Mouse (Mus musculus) embryonic facial prominence, embryonic 10.5 days (tissue): ENCODE measurements around the gene Ceacam12. TPM values are rescaled to one million over a fixed set of nuclear protein-coding genes. Genes with fewer than 3 reads are reported as not detected.
"Not testable (repeated sequence)": the region's sequence is repeated elsewhere in the genome, so short reads cannot be mapped to it uniquely, and the experiment has no call there.

Source experiments
- DNase-seq: peaks from one replicate; pipeline ENCODE4 v3.0.0-alpha.2; 2017; ENCODE audit warnings: low spot score
- H3K27ac ChIP-seq: fragments of 300-500 bp; sonication (generic); replicated peaks from 2 replicates; pipeline ENCODE4 v1.5.1; 2016; ENCODE audit warnings: mild to moderate bottlenecking
- H3K27me3 ChIP-seq: fragments of 300-500 bp; sonication (generic); replicated peaks from 2 replicates; pipeline ENCODE4 v1.6.1; 2016; ENCODE audit warnings: low read depth, mild to moderate bottlenecking; ENCODE audit not compliant: poor library complexity, severe bottlenecking
- H3K36me3 ChIP-seq: fragments of 300-500 bp; sonication (generic); replicated peaks from 2 replicates; pipeline ENCODE4 v1.6.1; 2016; ENCODE audit warnings: mild to moderate bottlenecking, moderate library complexity
- H3K4me1 ChIP-seq: fragments of 300-500 bp; sonication (generic); 2 replicates; pipeline ENCODE4 v1.6.1; 2016
- H3K4me3 ChIP-seq: fragments of 300-500 bp; sonication (generic); 2 replicates; pipeline ENCODE4 v1.5.1; 2016; ENCODE audit warnings: mild to moderate bottlenecking, moderate library complexity
- H3K9me3 ChIP-seq: fragments of 300-500 bp; sonication (generic); 2 replicates; pipeline ENCODE4 v1.6.1; 2016; ENCODE audit warnings: mild to moderate bottlenecking
- WGBS: fragments of 180-500 bp; shearing (Covaris S2); methylation state at CpG from one replicate; pipeline ENCODE4 v1.1.7; 2016; 5-methylcytosine and 5-hydroxymethylcytosine counted together
- microRNA-seq: library from miRNA; unstranded; fragments of <30 nt; microRNA quantifications from one replicate; pipeline ENCODE4, GENCODE M21; 2017
- polyA plus RNA-seq: library from polyadenylated mRNA; unstranded; fragments of >200 nt; fragmentation: Nextera tagmentation; extraction: Ambion mirVana; gene quantifications from 2 replicates; pipeline ENCODE4 v1.2.1, GENCODE M21; 2016

Gene Ceacam12
- polyA plus RNA-seq = not detected in 2 replicates

- Histone ChIP-seq H3K27ac (no peak within 1 kb of the TSS), H3K4me1 (no peaks in the 10 kb centered on the region), H3K36me3 (no peaks in the 10 kb centered on the region), H3K4me3 (no peak within 1 kb of the TSS), H3K9me3 (peaks cover 82% of the 10 kb centered on the region), H3K27me3 (no peaks in the 10 kb centered on the region)
- no peak for DNase-seq
- WGBS = 76% methylated on average over 1 of the region's 1 CpGs
Observed at GRCm38 (mm10) chr7:18065629-18066028, at the start of gene Ceacam12. Gene Ceacam12 (plus strand): TSS chr7:18065929.

- H3K27me3 ChIP-seq, DNase-seq, H3K4me3 ChIP-seq, H3K36me3 ChIP-seq, H3K27ac ChIP-seq, H3K4me1 ChIP-seq: not testable (repeated sequence)
- peaks cover 72% of the 10 kb centered on the region for H3K9me3 ChIP-seq
- 78% methylated on average over 1 of the region's 1 CpGs for WGBS
Observed at GRCm38 (mm10) chr7:18073821-18074220, 8.1 kb downstream of the Ceacam12 start.

GRCm38 (mm10) chr7:18100785-18101184, 35.1 kb downstream of the Ceacam12 start:
- Histone ChIP-seq H3K4me3 (no peak overlapping the region), H3K36me3 (no peaks in the 10 kb centered on the region), H3K4me1 (no peaks in the 10 kb centered on the region), H3K9me3 (peaks cover 65% of the 10 kb centered on the region), H3K27ac (no peak overlapping the region), H3K27me3 (no peaks in the 10 kb centered on the region)
- WGBS = 50% methylated on average over 2 of the region's 2 CpGs
- no peak for DNase-seq

Small RNA genes lying within 50 kb of the gene (microRNA-seq; reads per million reads assigned to microRNA genes)
- not detected for gene Gm22414

Other genes with a start within 250 kb of the Ceacam12 start
- not detected in 2 replicates for gene Gm5155, start 194.2 kb upstream of the Ceacam12 start, polyA plus RNA-seq
- gene Ceacam11, start 93.8 kb upstream of the Ceacam12 start, polyA plus RNA-seq = not detected in 2 replicates
- gene Ceacam13, start 56.0 kb upstream of the Ceacam12 start, polyA plus RNA-seq = not detected in 2 replicates
- not detected in 2 replicates for gene Igfl3, start 110.6 kb downstream of the Ceacam12 start, polyA plus RNA-seq
- gene Mill1, start 179.4 kb downstream of the Ceacam12 start, polyA plus RNA-seq = not detected in 2 replicates